Mouse (Mus musculus): ENCODE measurements around the gene Zdhhc22. TPM values are rescaled to one million over a fixed set of nuclear protein-coding genes. Genes with fewer than 3 reads are reported as not detected.

Gene Zdhhc22
- polyA plus RNA-seq, 1 experiment from 2014 or later, result 2.3 TPM

DNA sequence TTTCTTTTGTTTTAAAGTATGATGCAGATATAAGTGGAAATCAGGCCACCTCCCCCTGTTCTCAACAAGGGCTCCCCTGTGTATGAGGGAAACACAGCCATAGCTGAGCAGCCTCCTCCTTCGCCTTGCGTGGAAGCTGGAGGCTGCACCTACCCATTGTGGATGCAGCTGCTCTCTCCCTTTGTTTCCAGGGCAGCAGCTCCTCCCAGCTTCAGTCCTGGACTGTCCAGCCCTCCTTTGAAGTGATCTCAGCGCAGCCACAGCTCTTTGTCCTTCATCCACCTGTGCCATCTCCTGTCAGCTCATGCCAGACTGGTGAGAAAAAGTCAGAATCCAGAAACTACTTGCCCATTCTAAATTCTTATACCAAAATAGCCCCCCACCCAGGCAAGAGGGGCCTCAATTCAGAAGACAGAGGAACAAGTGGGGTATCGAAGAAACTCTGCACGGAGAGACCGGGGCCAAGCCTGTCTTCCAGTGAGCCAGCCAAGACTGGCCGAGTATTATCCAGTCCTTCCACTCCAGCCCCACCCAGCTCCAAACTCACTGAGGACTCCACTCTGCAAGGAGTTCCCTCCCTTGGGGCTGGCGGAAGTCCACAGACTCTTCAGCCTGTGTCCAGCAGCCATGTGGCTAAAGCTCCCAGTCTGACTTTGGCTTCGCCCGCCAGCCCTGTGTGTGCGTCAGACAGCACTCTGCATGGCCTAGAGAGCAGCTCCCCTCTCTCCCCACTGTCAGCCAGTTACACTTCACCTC is 28.5 kb downstream of the Zdhhc22 start:
- 89% methylated on average over 11 of the region's 11 CpGs for WGBS
- no peaks in the 10 kb centered on the region for H3K4me1 ChIP-seq (ENCODE audit: control insufficient read depth, insufficient read depth, low read length)
- DNase-seq (ENCODE audit: low spot score) (no peak), ATAC-seq (ENCODE audit: low read depth) (no peak)
- H3K4me3 ChIP-seq (ENCODE audit: low read depth, low read length), result no peak overlapping the region
- peaks cover 72% of the 10 kb centered on the region for H3K36me3 ChIP-seq (ENCODE audit: control insufficient read depth, insufficient read depth, low read length)
- no peaks in the 10 kb centered on the region for H3K27me3 ChIP-seq (replicated peaks; ENCODE audit: control insufficient read depth, insufficient read depth, low read length)
- no peak overlapping the region for H3K4me2 ChIP-seq (ENCODE audit: low read depth, low read length)
- H3K9me3 ChIP-seq (ENCODE audit: control insufficient read depth, low read length), result no peaks in the 10 kb centered on the region
- H3K9ac ChIP-seq (ENCODE audit: low read depth, low read length), result no peak overlapping the region
- H3K27ac ChIP-seq (replicated peaks; ENCODE audit: low read depth, low read length), result no peak overlapping the region

DNA sequence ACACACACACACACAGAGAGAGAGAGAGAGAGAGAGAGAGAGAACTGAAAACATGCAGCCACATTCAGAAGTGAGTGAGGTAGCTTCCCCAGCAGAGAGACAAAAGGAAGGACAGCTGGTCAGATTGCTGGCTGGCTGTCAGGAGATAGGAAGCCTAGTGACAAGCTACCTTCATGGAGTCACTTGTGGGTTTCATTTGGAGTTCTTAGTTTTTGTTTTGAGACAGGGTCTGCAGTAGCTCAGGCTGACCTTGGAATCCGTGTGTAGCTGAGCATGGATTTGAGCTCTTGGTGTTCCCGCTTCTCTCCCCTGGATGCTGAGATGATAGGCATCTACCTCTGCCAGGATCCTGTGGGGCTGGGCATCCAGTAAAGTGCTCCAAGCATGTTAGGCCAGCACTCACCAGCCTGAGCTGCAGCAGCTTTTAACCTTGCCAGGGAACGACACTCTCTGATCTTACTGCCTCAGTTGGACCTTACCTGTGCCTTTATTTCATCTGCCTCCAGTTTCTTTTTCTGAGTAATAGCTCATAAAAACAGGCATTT is 29.4 kb downstream of the Zdhhc22 start:
- Histone ChIP-seq H3K4me2 (ENCODE audit: low read depth, low read length) (no peak overlapping the region), H3K36me3 (ENCODE audit: control insufficient read depth, insufficient read depth, low read length) (peaks cover 74% of the 10 kb centered on the region), H3K27ac (replicated peaks; ENCODE audit: low read depth, low read length) (no peak overlapping the region), H3K9me3 (ENCODE audit: control insufficient read depth, low read length) (no peaks in the 10 kb centered on the region), H3K27me3 (replicated peaks; ENCODE audit: control insufficient read depth, insufficient read depth, low read length) (no peaks in the 10 kb centered on the region), H3K9ac (ENCODE audit: low read depth, low read length) (no peak overlapping the region), H3K4me1 (ENCODE audit: control insufficient read depth, insufficient read depth, low read length) (no peaks in the 10 kb centered on the region), H3K4me3 (ENCODE audit: low read depth, low read length) (no peak overlapping the region)
- DNase-seq (ENCODE audit: low spot score), result no peak
- ATAC-seq (ENCODE audit: low read depth), result no peak
- 94% methylated on average over 3 of the region's 3 CpGs for WGBS

DNA sequence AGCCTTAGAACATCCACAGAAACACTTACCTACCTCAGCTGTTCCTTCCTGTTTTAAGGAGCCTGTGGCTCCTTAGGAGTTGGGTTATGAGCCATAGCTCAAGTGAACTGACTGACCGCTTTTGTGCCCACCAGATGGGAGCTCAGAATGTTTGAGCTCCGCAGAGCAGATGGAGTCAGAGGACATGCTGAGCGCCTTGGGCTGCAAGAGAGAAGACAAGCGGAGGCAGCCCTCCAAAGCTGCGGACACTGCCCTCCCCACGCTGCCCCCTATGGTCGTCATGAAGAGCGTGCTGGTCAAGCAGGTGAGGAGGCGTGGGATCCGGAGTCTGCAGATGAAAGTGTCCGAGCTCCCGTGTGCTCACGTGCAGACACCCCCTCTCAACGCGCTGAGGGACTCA is 30.1 kb downstream of the Zdhhc22 start:
- H3K36me3 ChIP-seq (ENCODE audit: control insufficient read depth, insufficient read depth, low read length), result peaks cover 80% of the 10 kb centered on the region
- 91% methylated on average over 15 of the region's 15 CpGs for WGBS
- no peaks in the 10 kb centered on the region for H3K9me3 ChIP-seq (ENCODE audit: control insufficient read depth, low read length)
- H3K27me3 ChIP-seq (replicated peaks; ENCODE audit: control insufficient read depth, insufficient read depth, low read length), result no peaks in the 10 kb centered on the region
- H3K4me1 ChIP-seq (ENCODE audit: control insufficient read depth, insufficient read depth, low read length), result no peaks in the 10 kb centered on the region
- H3K4me3 ChIP-seq (ENCODE audit: low read depth, low read length), result no peak overlapping the region
- no peak overlapping the region for H3K27ac ChIP-seq (replicated peaks; ENCODE audit: low read depth, low read length)
- H3K4me2 ChIP-seq (ENCODE audit: low read depth, low read length), result no peak overlapping the region
- DNase-seq (ENCODE audit: low spot score) (no peak), ATAC-seq (ENCODE audit: low read depth) (no peak)
- no peak overlapping the region for H3K9ac ChIP-seq (ENCODE audit: low read depth, low read length)

DNA sequence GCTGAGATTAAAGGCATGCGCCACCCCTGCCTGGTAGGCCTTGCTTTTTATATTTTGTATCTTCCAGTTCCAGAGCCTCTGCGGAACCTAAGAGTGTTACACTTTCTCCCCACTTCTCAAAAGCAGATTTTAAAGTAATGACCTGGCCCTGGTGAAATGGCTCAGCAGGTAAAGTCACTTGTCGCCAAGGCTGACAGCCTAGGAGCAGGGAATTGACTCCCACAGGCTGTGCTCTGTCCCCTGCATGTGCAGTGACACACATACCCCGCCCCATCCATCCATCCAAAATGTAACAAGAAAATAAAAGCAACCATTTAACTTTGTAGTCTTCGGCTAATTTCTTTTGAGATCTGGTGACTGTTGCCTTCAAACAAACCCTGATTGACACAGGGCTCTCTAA is 30.6 kb downstream of the Zdhhc22 start:
- WGBS, result 89% methylated on average over 5 of the region's 5 CpGs
- Histone ChIP-seq H3K9me3 (ENCODE audit: control insufficient read depth, low read length) (no peaks in the 10 kb centered on the region), H3K36me3 (ENCODE audit: control insufficient read depth, insufficient read depth, low read length) (peaks cover 83% of the 10 kb centered on the region), H3K9ac (ENCODE audit: low read depth, low read length) (no peak overlapping the region), H3K27me3 (replicated peaks; ENCODE audit: control insufficient read depth, insufficient read depth, low read length) (no peaks in the 10 kb centered on the region), H3K4me3 (ENCODE audit: low read depth, low read length) (no peak overlapping the region), H3K27ac (replicated peaks; ENCODE audit: low read depth, low read length) (no peak overlapping the region), H3K4me1 (ENCODE audit: control insufficient read depth, insufficient read depth, low read length) (no peaks in the 10 kb centered on the region), H3K4me2 (ENCODE audit: low read depth, low read length) (no peak overlapping the region)
- no peak for DNase-seq (ENCODE audit: low spot score)
- no peak for ATAC-seq (ENCODE audit: low read depth)

DNA sequence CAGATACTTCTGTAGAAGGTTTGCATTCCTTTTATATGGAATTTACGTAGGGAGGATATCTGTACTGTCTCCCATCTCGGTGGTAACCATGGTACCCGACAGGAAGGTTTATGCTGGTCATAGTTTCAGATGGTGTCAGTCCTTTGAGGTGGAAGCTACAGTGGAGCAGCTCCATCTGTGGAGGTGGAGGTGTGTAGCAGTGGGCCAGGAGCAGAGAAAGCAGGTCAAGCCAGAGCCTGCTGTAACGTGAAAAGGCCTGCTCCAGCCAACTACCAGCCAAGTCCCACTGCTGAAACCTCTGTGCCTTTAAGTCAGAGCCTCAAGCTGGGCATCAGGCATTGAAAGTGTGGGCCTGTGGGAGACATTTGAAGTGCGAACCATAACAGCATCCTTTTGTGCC is 31.7 kb downstream of the Zdhhc22 start:
- H3K4me2 ChIP-seq (ENCODE audit: low read depth, low read length), result no peak overlapping the region
- H3K9me3 ChIP-seq (ENCODE audit: control insufficient read depth, low read length), result no peaks in the 10 kb centered on the region
- no peak overlapping the region for H3K9ac ChIP-seq (ENCODE audit: low read depth, low read length)
- WGBS, result 92% methylated on average over 5 of the region's 5 CpGs
- DNase-seq (ENCODE audit: low spot score) (no peak), ATAC-seq (ENCODE audit: low read depth) (no peak)
- no peaks in the 10 kb centered on the region for H3K27me3 ChIP-seq (replicated peaks; ENCODE audit: control insufficient read depth, insufficient read depth, low read length)
- peaks cover 81% of the 10 kb centered on the region for H3K36me3 ChIP-seq (ENCODE audit: control insufficient read depth, insufficient read depth, low read length)
- no peaks in the 10 kb centered on the region for H3K4me1 ChIP-seq (ENCODE audit: control insufficient read depth, insufficient read depth, low read length)
- H3K27ac ChIP-seq (replicated peaks; ENCODE audit: low read depth, low read length), result no peak overlapping the region
- H3K4me3 ChIP-seq (ENCODE audit: low read depth, low read length), result no peak overlapping the region

DNA sequence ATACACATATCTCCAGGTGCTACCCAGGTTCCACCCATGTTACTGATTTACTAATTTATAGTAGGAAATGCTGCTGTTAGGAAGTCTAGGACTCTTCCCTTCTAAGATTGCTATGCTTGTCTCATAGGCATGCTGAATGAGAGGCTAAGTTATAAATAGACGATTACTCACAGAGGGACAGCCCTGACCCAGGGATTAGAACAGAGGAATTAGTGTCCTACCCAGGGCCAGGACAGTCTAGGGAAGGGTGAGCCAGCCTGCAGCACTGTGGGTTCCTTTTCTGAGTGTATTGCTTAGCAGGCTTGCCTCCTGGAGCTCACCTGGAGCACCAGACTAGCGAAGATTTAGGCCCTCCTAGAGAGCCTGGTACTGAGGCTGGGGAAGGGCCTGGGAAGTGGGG is 34.3 kb downstream of the Zdhhc22 start:
- H3K9me3 ChIP-seq (ENCODE audit: control insufficient read depth, low read length), result no peaks in the 10 kb centered on the region
- H3K4me2 ChIP-seq (ENCODE audit: low read depth, low read length), result no peak overlapping the region
- H3K27ac ChIP-seq (replicated peaks; ENCODE audit: low read depth, low read length), result no peak overlapping the region
- no peak overlapping the region for H3K4me3 ChIP-seq (ENCODE audit: low read depth, low read length)
- 0 out of 2 replicates have a peak, but pooled peaks have one; percentile 50 for ATAC-seq (ENCODE audit: low read depth)
- H3K27me3 ChIP-seq (replicated peaks; ENCODE audit: control insufficient read depth, insufficient read depth, low read length), result no peaks in the 10 kb centered on the region
- H3K9ac ChIP-seq (ENCODE audit: low read depth, low read length), result no peak overlapping the region
- no peak for DNase-seq (ENCODE audit: low spot score)
- no peaks in the 10 kb centered on the region for H3K4me1 ChIP-seq (ENCODE audit: control insufficient read depth, insufficient read depth, low read length)
- 94% methylated on average over 2 of the region's 2 CpGs for WGBS
- H3K36me3 ChIP-seq (ENCODE audit: control insufficient read depth, insufficient read depth, low read length), result peaks cover 66% of the 10 kb centered on the region

DNA sequence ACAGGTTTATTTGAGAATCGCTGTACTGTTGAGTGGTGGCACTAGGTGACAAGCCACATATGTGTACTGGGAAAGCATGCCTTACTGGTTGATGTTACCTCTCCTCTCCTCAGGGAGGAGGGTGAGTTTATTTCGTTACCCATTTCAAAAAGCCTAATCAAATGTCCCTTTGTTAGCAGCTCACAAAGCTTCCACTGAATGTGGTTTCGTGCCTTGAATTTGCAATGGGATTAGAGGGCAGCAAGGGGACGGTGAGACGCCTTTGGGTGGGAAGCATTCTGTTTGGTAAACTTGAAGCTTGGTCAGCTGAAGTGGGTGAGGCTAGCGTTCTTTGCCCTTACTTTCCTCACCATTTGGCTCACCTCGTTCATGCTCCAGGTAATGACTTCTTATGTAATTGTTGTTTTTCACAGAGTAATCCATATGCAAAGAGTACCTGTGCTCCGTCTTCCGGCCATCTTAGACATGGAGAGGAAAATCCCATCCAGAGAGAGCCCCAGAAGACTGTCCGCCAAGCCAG is 37.8 kb downstream of the Zdhhc22 start:
- DNase-seq (ENCODE audit: low spot score), result no peak
- H3K27me3 ChIP-seq (replicated peaks; ENCODE audit: control insufficient read depth, insufficient read depth, low read length), result no peaks in the 10 kb centered on the region

DNA sequence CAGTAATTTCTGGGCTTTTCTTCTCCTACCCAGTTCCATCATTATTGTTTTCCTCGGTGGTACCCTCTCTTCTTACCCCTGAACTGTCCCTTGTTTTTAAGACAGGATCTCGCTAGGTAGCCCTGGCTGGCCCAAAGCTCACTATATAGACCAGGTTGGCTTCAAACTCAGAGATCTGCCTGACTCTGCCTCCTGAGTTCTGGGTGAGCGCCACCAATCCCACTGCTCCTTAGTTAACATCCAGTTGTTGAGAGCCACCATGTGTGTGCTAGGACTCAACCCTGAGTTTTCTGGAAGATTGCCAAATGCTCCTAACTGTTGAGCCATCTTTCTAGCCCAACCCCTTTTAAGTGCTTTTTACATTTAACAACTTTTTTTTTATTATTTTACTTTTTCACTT is 39.3 kb downstream of the Zdhhc22 start:
- DNase-seq (ENCODE audit: low spot score) (no peak), ATAC-seq (ENCODE audit: low read depth) (no peak)
- no peak overlapping the region for H3K4me2 ChIP-seq (ENCODE audit: low read depth, low read length)
- no peaks in the 10 kb centered on the region for H3K27me3 ChIP-seq (replicated peaks; ENCODE audit: control insufficient read depth, insufficient read depth, low read length)
- H3K9ac ChIP-seq (ENCODE audit: low read depth, low read length), result no peak overlapping the region
- no peaks in the 10 kb centered on the region for H3K9me3 ChIP-seq (ENCODE audit: control insufficient read depth, low read length)
- 92% methylated on average over 3 of the region's 3 CpGs for WGBS
- peaks cover 32% of the 10 kb centered on the region for H3K36me3 ChIP-seq (ENCODE audit: control insufficient read depth, insufficient read depth, low read length)
- H3K27ac ChIP-seq (replicated peaks; ENCODE audit: low read depth, low read length), result no peak overlapping the region
- peaks cover 15% of the 10 kb centered on the region for H3K4me1 ChIP-seq (ENCODE audit: control insufficient read depth, insufficient read depth, low read length)
- H3K4me3 ChIP-seq (ENCODE audit: low read depth, low read length), result no peak overlapping the region

More for the DNA sequence above, 37.8 kb downstream of the Zdhhc22 start:
- peaks cover 15% of the 10 kb centered on the region for H3K4me1 ChIP-seq (ENCODE audit: control insufficient read depth, insufficient read depth, low read length)
- peaks cover 39% of the 10 kb centered on the region for H3K36me3 ChIP-seq (ENCODE audit: control insufficient read depth, insufficient read depth, low read length)
- H3K4me3 ChIP-seq (ENCODE audit: low read depth, low read length), result no peak overlapping the region
- no peak overlapping the region for H3K27ac ChIP-seq (replicated peaks; ENCODE audit: low read depth, low read length)
- H3K9ac ChIP-seq (ENCODE audit: low read depth, low read length), result no peak overlapping the region
- ATAC-seq (ENCODE audit: low read depth), result no peak
- 81% methylated on average over 10 of the region's 10 CpGs for WGBS
- no peaks in the 10 kb centered on the region for H3K9me3 ChIP-seq (ENCODE audit: control insufficient read depth, low read length)
- no peak overlapping the region for H3K4me2 ChIP-seq (ENCODE audit: low read depth, low read length)

All from embryonic facial prominence, embryonic 14.5 days (tissue).